In genomic region chr9:44921123-44921468, GRCm38 (mm10) we compare ENCODE assay signal across 8 mouse cellular contexts. TPM values are rescaled to one million over a fixed set of nuclear protein-coding genes. Genes with fewer than 3 reads are reported as not detected.
DNase-seq lines count a peak whose midpoint lies in the region; ATAC-seq and TF ChIP-seq lines count a peak whose summit lies in the region.

No protein-coding gene starts in this region.

- under 1% methylated on average over 8 of the region's 8 CpGs for whole genome bisulfite sequencing in hindbrain, embryonic 11.5 days
- WGBS in lung, adult 2 months, result under 1% methylated on average over 8 of the region's 8 CpGs

- ATAC-seq in frontal cortex, adult (ENCODE audit: low TSS enrichment), result peak; percentile 78
- peak; percentile 78 for ATAC-seq in hindbrain, embryonic 11.5 days (ENCODE audit: low FRiP score)

- no peak for TF ChIP-seq POLR2A in lung, adult 2 months (IDR thresholded peaks at IDR 0.05; ENCODE audit: borderline replicate concordance, extremely low read depth, low read depth, low read length)

- peak overlapping the region; percentile 82 for H3K27ac ChIP-seq in hindbrain, embryonic 11.5 days (ENCODE audit: low read depth, low read length)

- peak overlapping the region; percentile 91 for H3K9ac ChIP-seq in hindbrain, embryonic 11.5 days (ENCODE audit: low read depth, low read length)

- no peaks in the 10 kb centered on the region for H3K36me3 ChIP-seq in hindbrain, embryonic 11.5 days (ENCODE audit: control insufficient read depth, insufficient read depth, low read length)

- H3K27me3 ChIP-seq in hindbrain, embryonic 11.5 days (ENCODE audit: control insufficient read depth, insufficient read depth, low read length), result no peaks in the 10 kb centered on the region

- H3K9me3 ChIP-seq in hindbrain, embryonic 11.5 days (ENCODE audit: control insufficient read depth, low read length), result no peaks in the 10 kb centered on the region

- H3K4me3 ChIP-seq in hindbrain, embryonic 11.5 days (ENCODE audit: low read depth, low read length), result peak overlapping the region; percentile 99
- H3K4me3 ChIP-seq in lung, adult 2 months (replicated peaks; ENCODE audit: extremely low read depth, low read depth, low read length), result peak overlapping the region; percentile 89

- TF ChIP-seq CTCF in lung, adult 2 months (IDR thresholded peaks at IDR 0.05; ENCODE audit: insufficient read depth, low read length), result no peak

- peak overlapping the region; percentile 52 for H3K4me2 ChIP-seq in hindbrain, embryonic 11.5 days (replicated peaks; ENCODE audit: low read depth, low read length)

- no peaks in the 10 kb centered on the region for H3K4me1 ChIP-seq in hindbrain, embryonic 11.5 days (replicated peaks; ENCODE audit: control insufficient read depth, insufficient read depth, low read length)
- peaks cover 4% of the 10 kb centered on the region for H3K4me1 ChIP-seq in lung, adult 2 months (ENCODE audit: control insufficient read depth, insufficient read depth, low read length)

- no peak for DNase-seq in frontal cortex, postnatal 36 days (ENCODE audit: low spot score in 2 of 2)
- DNase-seq in urinary bladder, postnatal 14 days (ENCODE audit: low spot score), result peak; percentile 59
- no peak for DNase-seq in urinary bladder, postnatal 10 days (ENCODE audit: low spot score)
- DNase-seq in hindbrain, embryonic 11.5 days (ENCODE audit: low spot score), result no peak
- DNase-seq in lung, adult 2 months, result no peak
- DNase-seq in skeletal muscle tissue, adult 2 months (ENCODE audit: low read depth, low spot score), result peak; percentile 68
- DNase-seq in thymus, postnatal 36 days, result no peak

RNA-seq across cellular contexts. Expression of gene Atp5l, which starts 0.6 kb away (rescaled TPM):
- polyA plus RNA-seq in hindbrain, embryonic 11.5 days (2014; fragmentation: Nextera tagmentation; extraction: Ambion mirVana), result 592 and 606 TPM in 2 replicates
- 105 and 150 TPM in 2 replicates for polyA plus RNA-seq in lung, adult 2 months (2012; rRNA removed)

RNA-seq across cellular contexts. Expression of gene Kmt2a, which starts 40.0 kb away (rescaled TPM):
- polyA plus RNA-seq in hindbrain, embryonic 11.5 days (2014; fragmentation: Nextera tagmentation; extraction: Ambion mirVana), result 17.3 and 26.2 TPM in 2 replicates
- polyA plus RNA-seq in lung, adult 2 months (2012; rRNA removed), result 18.8 and 22.6 TPM in 2 replicates

RNA-seq across cellular contexts. Expression of gene Ube4a, which starts 44.3 kb away (rescaled TPM):
- 36.4 and 47.3 TPM in 2 replicates for polyA plus RNA-seq in hindbrain, embryonic 11.5 days (2014; fragmentation: Nextera tagmentation; extraction: Ambion mirVana)
- 7.3 and 13.6 TPM in 2 replicates for polyA plus RNA-seq in lung, adult 2 months (2012; rRNA removed)

RNA-seq across cellular contexts. Expression of gene Cd3g, which starts 59.1 kb away (rescaled TPM):
- not detected in 2 replicates for polyA plus RNA-seq in hindbrain, embryonic 11.5 days (2014; fragmentation: Nextera tagmentation; extraction: Ambion mirVana)
- polyA plus RNA-seq in lung, adult 2 months (2012; rRNA removed), result 1.3 and 2.3 TPM in 2 replicates

Comparison
In these comparisons a context has a peak if more than half of its experiments do, and no peak if none do; other contexts are left out.
1. DNase-seq: peak in urinary bladder, postnatal 14 days (single experiment) and skeletal muscle tissue, adult 2 months (single experiment); none in frontal cortex, postnatal 36 days (0 of 2), urinary bladder, postnatal 10 days (single experiment), hindbrain, embryonic 11.5 days (single experiment), lung, adult 2 months (single experiment) and thymus, postnatal 36 days (0 of 2).